Mouse (Mus musculus) lung, adult 2 months (tissue): ENCODE results near the gene Zfp579. TPM values are rescaled to one million over a fixed set of nuclear protein-coding genes. Genes with fewer than 3 reads are reported as not detected.

Experiments used
- DNase-seq: peaks from one replicate; pipeline ENCODE4 v3.0.0; 2022
- H3K4me1 ChIP-seq: fragments of 200-500 bp; 2 replicates; pipeline ENCODE4 v1.6.1; 2011; ENCODE audit warnings: low read length; ENCODE audit not compliant: control insufficient read depth, insufficient read depth
- H3K4me3 ChIP-seq: fragments of 200-500 bp; replicated peaks from 2 replicates; pipeline ENCODE3; 2011; ENCODE audit warnings: low read depth, mild to moderate bottlenecking, control low read depth, low read length; ENCODE audit errors: extremely low read depth
- CTCF ChIP-seq: fragments of 200-500 bp; IDR thresholded peaks from 2 replicates; pipeline ENCODE4 v1.5.1; 2011; ENCODE audit warnings: mild to moderate bottlenecking, low read length, control low read depth; ENCODE audit not compliant: insufficient read depth
- POLR2A ChIP-seq: fragments of 200-500 bp; IDR thresholded peaks from 2 replicates; pipeline ENCODE4 v1.6.1; 2011; ENCODE audit warnings: low read depth, mild to moderate bottlenecking, control low read depth, low read length, borderline replicate concordance; ENCODE audit errors: extremely low read depth
- WGBS: fragments of 180-500 bp; shearing (Covaris S2); methylation state at CpG from one replicate; pipeline ENCODE4 v1.1.7; 2018; 5-methylcytosine and 5-hydroxymethylcytosine counted together
- polyA plus RNA-seq: library from polyadenylated mRNA; depleted of rRNA; stranded (reverse); fragments of >200 nt; gene quantifications from 2 replicates; pipeline ENCODE4 v1.2.3, GENCODE M21; 2012; rRNA removed

Zfp579 gene
- polyA plus RNA-seq, 1 experiment, result 90.7 TPM

DNA sequence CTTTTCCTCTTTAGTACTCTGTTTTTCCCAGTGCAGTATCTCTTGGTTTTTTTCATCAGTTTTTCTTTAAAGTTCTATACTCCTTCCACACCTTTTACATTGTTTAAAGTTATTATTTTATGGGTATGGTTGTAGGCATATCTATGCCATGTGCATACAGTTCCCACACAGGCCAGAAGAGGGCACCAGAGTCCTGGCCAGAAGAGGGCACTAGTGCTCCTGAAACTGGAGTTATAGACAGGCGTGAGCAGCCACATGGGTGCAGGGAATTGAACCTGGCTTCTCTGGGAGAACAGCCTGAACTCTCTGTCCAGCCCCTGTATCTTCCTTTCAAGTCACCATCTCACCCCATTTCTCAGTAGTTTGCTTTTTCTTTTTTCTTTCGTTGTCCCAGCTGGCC is 57.5 kb downstream of the Zfp579 start:
- Histone ChIP-seq H3K4me1 (no peaks in the 10 kb centered on the region), H3K4me3 (no peak overlapping the region)
- peak; percentile 77 for DNase-seq
- 24% methylated on average over 2 of the region's 2 CpGs for WGBS
- peak; percentile 87 for TF ChIP-seq CTCF
- TF ChIP-seq POLR2A, result no peak

GRCm38 (mm10) chr7:4937392-4937791 is 58.6 kb downstream of the Zfp579 start:
- no peak for DNase-seq
- no peaks in the 10 kb centered on the region for H3K4me1 ChIP-seq
- 67% methylated on average over 10 of the region's 11 CpGs for WGBS
- H3K4me3 ChIP-seq, result no peak overlapping the region
- TF ChIP-seq POLR2A, result no peak
- TF ChIP-seq CTCF, result no peak

DNA sequence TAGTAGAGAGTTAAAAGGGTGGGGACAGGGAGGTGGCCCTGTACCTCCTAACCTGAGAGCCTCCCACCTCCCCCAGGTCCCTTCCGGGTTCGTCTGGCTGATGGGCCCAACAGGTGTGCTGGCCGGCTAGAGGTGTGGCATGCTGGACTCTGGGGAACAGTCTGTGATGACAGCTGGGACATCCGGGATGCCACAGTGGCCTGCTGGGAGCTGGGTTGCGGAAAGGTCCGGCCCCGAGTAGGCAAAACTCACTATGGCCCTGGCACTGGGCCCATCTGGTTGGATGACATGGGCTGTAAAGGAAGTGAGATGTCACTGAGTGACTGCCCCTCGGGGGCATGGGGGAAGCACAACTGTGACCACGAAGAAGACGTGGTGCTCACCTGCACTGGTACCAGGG is 59.1 kb downstream of the Zfp579 start:
- H3K4me1 ChIP-seq, result no peaks in the 10 kb centered on the region
- WGBS, result 53% methylated on average over 10 of the region's 10 CpGs
- H3K4me3 ChIP-seq, result no peak overlapping the region
- no peak for TF ChIP-seq CTCF
- TF ChIP-seq POLR2A, result no peak
- DNase-seq, result no peak

DNA sequence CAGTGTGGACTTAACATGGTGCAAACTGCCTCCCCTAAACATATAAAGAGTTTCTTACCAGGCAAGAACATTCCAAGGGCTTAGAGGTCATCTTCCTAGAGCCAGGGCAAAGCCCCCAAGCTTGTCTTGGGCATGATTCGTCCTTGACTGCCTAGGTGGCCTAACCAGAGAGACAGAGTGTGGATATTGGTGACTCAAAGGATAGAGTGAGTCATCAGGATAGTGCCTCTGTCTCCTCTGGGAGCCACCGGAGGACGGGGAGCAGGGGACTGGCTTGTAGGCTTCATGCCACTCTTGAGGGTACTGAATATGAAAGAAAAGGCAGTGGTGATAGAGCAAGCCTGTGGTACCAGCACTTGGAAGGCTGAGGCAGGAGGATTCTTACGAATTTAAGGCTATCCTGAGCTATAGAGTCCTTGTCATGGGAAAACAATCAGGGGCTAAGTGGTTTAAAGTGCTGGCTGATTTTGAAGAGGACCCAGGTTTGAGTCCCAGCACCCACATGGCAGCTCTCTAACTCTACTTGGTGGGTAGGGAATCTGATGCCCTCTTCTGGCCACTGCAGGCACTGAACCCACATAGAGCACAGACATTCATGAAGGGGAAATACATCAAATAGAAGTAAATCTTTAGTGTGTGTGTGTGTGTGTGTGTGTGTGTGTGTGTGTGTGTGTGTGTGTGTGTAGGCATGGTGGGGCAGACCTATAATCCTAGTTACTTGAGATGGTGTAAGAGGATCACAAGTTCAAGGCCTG is 61.6 kb downstream of the Zfp579 start:
- 76% methylated on average over 4 of the region's 4 CpGs for WGBS
- TF ChIP-seq POLR2A (no peak), CTCF (no peak)
- no peak for DNase-seq
- Histone ChIP-seq H3K4me3 (no peak overlapping the region), H3K4me1 (no peaks in the 10 kb centered on the region)

Other genes with a start within 250 kb of the Zfp579 start
- gene Cox6b2, start 243.1 kb downstream of the Zfp579 start, polyA plus RNA-seq, result 52.7 and 87.5 TPM in 2 replicates
- gene Fam71e2, start 224.9 kb downstream of the Zfp579 start, polyA plus RNA-seq, result not detected in 2 replicates
- gene Il11, start 213.3 kb downstream of the Zfp579 start, polyA plus RNA-seq, result 0.65 and 0.68 TPM in 2 replicates
- gene Tmem190, start 213.2 kb downstream of the Zfp579 start, polyA plus RNA-seq, result not detected in 2 replicates
- gene Tmem238, start 206.5 kb downstream of the Zfp579 start, polyA plus RNA-seq, result 59.4 and 97.7 TPM in 2 replicates
- 171 and 204 TPM in 2 replicates for gene Rpl28, start 203.3 kb downstream of the Zfp579 start, polyA plus RNA-seq
- gene Ube2s, start 183.6 kb downstream of the Zfp579 start, polyA plus RNA-seq, result 135 and 210 TPM in 2 replicates
- gene Shisa7, start 151.5 kb downstream of the Zfp579 start, polyA plus RNA-seq, result 2.5 and 3.4 TPM in 2 replicates
- 14.1 and 22.3 TPM in 2 replicates for gene Isoc2b, start 125.9 kb downstream of the Zfp579 start, polyA plus RNA-seq
- 13.4 and 15.0 TPM in 2 replicates for gene Isoc2a, start 119.0 kb downstream of the Zfp579 start, polyA plus RNA-seq
- 0.15 and 0.20 TPM in 2 replicates for gene Gm36210, start 89.6 kb downstream of the Zfp579 start, polyA plus RNA-seq
- gene Zfp628, start 80.9 kb downstream of the Zfp579 start, polyA plus RNA-seq, result 20.6 and 24.7 TPM in 2 replicates
- gene Nat14, start 74.1 kb downstream of the Zfp579 start, polyA plus RNA-seq, result 7.1 and 7.6 TPM in 2 replicates
- gene Ssc5d, start 70.4 kb downstream of the Zfp579 start, polyA plus RNA-seq, result 7.5 and 8.0 TPM in 2 replicates
- 5.6 and 24.2 TPM in 2 replicates for gene Sbk2, start 31.8 kb downstream of the Zfp579 start, polyA plus RNA-seq
- 6.5 and 9.0 TPM in 2 replicates for gene Sbk3, start 25.0 kb downstream of the Zfp579 start, polyA plus RNA-seq
- gene Zfp524, start 18.3 kb upstream of the Zfp579 start, polyA plus RNA-seq, result 37.0 and 43.5 TPM in 2 replicates
- 32.2 and 33.9 TPM in 2 replicates for gene Fiz1, start 18.5 kb upstream of the Zfp579 start, polyA plus RNA-seq
- not detected in 2 replicates for gene Gm44973, start 19.3 kb upstream of the Zfp579 start, polyA plus RNA-seq
- 43.2 and 47.9 TPM in 2 replicates for gene Zfp865, start 24.2 kb upstream of the Zfp579 start, polyA plus RNA-seq
- 0.90 and 0.97 TPM in 2 replicates for gene Ccdc106, start 24.4 kb upstream of the Zfp579 start, polyA plus RNA-seq
- not detected in 2 replicates for gene 4632433K11Rik, start 38.0 kb upstream of the Zfp579 start, polyA plus RNA-seq
- gene Zfp784, start 42.3 kb upstream of the Zfp579 start, polyA plus RNA-seq, result 5.2 and 6.9 TPM in 2 replicates
- gene Zfp580, start 55.4 kb upstream of the Zfp579 start, polyA plus RNA-seq, result 36.0 and 37.9 TPM in 2 replicates
- 145 and 189 TPM in 2 replicates for gene U2af2, start 66.0 kb upstream of the Zfp579 start, polyA plus RNA-seq
- 151 and 160 TPM in 2 replicates for gene Epn1, start 84.1 kb upstream of the Zfp579 start, polyA plus RNA-seq
- not detected in 2 replicates for gene Rfpl4, start 120.8 kb upstream of the Zfp579 start, polyA plus RNA-seq
- 0.24 TPM in 1 of 2 replicates, not detected in the other for gene Rasl2-9, start 129.8 kb upstream of the Zfp579 start, polyA plus RNA-seq
- not detected in 2 replicates for gene Vmn1r55, start 153.5 kb upstream of the Zfp579 start, polyA plus RNA-seq
- not detected in 2 replicates for gene Vmn1r56, start 200.6 kb upstream of the Zfp579 start, polyA plus RNA-seq
- gene Vmn1r57, start 222.3 kb upstream of the Zfp579 start, polyA plus RNA-seq, result not detected in 2 replicates